Mouse (Mus musculus): Measurements from ENCODE around the gene Frmpd4.

Gene Frmpd4

DNA sequence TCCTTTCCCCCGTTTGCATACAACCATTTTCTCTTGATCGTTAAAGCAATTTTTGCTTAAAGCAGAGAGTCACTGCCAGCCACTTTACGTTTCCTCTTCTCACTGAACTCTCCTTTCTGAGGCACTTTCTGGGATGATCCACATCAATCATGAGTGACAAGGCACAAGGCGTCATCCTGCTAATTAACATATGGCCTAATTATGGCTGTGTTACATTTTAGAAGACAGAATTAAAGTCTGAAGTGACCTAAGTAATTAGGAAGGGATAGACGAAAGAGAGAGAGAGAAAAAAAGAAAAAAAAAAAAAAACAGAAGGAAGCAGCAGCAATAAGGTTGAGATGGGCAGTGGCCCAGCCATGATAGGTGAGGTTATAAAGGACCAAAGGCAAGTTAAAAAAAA lies at the start of gene Frmpd4:
TSS of gene Frmpd4 (minus strand) at position 101 of the 400 bp plus-strand sequence.
- DNase-seq, result no peak

DNA sequence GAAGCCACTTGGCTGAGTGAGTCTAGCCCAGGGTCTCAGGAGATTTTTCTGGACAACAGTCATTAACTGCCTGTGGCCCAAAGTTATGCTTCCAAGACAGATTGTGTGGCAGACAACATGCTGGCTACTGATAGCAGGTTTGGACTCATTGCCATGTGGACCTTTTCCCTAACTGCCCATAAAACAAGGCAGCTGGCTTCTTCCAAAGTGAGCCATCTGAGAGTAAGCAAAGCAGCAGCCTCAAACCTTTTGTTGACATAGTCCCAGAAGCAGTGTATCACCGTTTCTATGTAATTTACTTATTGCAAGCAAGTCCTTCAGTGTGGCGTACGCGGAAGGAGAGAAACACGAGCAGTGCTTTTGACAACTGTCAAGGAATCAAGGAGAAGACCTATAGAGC lies 18.2 kb upstream of the Frmpd4 start:
- no peak for DNase-seq

DNA sequence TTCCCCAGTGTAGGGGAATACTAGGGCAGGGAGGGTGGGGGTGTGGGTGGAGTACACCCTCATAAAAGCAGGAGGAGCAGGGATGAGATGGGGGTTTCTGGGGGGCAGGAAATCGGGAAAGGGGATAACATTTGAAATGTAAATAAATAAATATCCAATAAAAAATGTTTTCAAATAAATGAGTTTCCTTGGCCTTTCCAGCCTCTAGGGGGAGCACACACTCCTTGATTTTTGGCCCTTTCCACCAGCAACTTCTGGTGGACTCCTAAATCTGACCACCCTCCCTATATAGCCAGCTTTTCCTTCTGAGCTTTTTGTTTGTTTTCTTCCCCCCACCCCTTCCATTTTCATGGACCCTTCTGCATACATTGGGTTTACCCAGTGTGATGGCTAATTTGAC lies 7.3 kb upstream of the Frmpd4 start:
- no peak for DNase-seq

DNA sequence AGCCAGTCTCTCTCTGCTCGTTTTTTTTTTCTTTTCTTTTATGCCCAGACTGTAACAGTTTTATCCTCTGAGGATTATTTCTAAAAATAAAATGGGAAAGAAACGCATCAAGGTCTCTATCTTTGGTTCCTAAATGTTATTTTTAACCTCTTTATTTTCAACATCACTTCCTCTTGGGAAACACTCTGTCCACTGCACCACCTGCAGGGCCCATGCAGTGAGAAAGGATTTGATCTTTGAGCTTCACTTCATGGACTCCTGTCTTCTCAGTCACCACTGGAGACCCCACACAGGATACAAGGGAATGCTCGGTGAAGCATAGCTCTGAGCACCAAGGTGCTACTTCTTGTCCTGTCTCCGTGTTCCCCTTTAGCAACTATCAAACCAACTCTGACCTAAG lies 5.2 kb downstream of the Frmpd4 start:
- DNase-seq, result no peak

DNA sequence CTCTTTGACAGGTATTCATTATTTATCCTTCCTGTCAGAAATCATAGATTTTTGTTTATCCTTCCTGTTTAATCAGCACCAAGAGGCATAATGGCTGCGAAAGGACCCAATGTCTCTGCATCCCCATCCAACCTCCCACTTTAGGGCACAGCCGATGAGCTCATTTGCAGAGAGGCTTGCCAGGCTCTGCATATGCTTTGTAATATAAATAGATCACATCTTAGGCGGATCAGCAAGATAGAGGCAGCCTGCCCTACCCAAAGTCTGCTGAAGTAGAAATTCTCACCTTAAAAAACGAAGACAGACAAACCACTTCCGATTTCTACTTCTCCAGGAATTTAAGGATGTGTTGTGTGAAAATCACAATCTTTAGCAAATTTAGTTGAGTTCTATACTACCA lies 7.8 kb downstream of the Frmpd4 start:
- no peak for DNase-seq

DNA sequence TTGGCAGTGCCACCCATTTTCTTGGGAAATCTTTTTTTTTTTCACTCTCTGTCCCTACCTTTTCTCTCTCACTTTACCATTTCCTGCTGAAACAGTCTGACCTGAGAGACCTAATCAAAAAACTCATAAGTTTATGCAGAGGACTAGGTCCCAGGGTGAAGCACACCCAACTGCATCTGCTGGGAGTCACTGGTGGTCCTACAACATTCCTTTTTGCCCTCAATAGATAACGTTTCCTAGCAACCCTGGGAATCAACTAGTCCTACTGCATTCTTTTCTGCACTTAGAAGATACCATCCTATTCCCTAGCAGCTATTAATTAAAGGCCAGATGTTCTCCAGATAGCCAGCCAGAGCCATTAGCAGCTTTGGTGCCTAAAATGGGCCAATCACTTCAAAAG lies 71.8 kb downstream of the Frmpd4 start:
- DNase-seq, result no peak

DNA sequence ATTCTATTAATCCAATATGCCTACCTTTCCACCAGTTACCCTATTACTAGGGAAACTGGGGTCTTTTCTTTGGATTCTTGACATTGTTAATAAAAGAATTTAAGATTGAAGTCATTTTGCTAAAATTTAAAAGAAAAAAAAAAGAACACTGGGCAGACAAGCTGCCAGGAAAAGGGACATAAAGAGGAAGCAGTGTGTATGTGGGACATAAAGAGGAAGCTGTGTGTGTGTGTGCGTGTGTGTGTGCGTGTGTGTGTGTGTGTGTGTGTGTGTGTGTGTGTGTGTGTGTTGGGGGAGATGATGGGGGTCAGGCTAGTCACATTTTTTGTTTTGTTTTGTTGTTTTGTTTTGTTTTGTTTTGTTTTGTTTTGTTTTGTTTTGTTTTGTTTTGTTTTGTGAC lies 121.8 kb downstream of the Frmpd4 start:
- no peak for DNase-seq

DNA sequence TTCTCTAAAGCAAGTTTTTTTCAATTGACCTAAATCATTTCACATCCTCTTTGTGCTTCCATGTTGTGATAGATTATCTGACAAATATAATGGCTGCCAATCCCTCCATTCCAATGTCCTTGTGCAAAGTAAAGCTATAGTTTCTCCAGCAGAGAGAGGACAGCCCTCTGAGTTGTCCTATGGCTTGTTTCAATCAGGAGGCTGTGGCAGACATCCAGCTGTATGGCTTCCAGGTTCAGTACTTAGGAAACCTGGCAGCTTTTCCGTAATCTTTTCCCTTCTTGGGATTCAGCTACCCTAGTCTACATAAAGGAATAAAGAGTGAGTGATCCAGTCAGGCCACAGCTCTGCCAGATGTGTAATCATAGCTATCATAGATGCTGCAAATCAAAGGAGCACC lies 145.8 kb downstream of the Frmpd4 start:
- no peak for DNase-seq

DNA sequence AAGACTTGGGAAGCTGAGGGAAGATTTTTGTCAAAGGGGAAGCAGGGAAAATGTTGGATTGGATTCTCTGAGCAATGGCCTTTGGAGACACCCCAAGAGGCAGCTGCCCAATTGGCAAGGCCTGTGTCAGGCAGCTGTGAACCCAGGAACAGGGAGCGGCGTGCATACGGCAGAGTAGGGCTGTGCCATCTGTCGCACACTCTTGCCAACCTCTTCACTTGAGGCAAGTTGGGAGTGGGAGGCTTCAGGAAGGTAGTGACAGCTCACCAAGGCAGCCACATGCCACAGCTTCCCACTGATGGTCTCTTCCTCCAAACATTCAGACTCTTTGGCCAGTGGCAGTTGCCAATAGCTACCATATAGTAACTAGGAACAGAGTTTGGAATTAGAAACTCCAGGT lies 147.2 kb downstream of the Frmpd4 start:
- no peak for DNase-seq

DNA sequence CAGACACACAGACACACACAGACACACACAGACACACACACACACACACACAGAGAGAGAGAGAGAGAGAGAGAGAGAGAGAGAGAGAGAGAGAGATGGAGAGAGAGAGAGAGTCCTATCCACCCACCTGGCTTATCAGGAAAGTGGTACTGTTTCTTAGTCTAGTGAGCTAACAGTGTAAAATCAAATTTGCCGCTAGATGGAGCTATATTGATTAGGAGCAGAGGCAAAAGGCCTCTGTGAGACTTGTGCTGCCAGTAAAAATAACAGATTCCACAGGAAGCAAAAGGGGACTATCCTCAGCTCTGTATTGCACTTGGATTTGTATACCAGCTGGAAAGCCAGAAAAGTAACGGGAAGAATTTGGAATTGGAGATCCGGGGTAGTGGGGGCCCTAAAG lies 161.6 kb downstream of the Frmpd4 start:
- peak; percentile 52 for DNase-seq

DNA sequence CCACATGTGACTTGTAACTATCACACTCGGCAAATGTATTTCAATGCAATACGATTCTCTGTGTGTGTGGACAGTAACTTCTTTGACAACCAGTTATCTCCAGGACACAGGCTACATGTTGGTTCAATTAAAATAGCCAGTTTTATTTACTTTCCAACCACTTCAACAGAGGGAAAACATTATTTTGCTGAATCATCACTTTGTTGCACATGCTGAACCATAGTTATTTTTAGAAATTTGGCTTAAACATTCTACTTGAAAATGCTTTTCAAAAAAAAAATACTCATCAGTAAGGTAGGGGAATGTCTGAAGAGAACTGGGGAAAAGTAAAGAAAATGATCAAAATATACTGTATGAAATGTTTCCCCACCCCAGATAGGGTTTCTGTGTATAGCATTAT lies 173.5 kb downstream of the Frmpd4 start:
- DNase-seq, result no peak

DNA sequence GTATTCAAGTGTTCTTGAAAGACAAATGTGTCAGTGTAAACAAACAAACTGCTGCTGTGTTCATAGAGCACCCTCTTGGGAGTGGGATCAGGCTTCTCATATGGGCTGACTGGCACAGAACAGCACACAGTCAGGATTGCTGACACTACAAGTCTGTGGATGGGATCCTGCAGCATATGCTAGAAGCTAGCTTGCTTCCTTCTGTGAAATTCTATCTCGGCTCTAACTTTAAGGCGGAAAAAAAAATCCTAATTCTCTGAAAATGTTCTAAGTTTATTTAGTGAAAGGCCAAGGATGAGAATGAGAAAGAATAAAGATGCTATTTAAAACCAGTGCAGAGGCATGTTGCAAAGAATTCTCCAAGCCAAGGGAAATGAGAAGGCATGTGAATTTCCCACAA lies 226.6 kb downstream of the Frmpd4 start:
- DNase-seq, result no peak

DNA sequence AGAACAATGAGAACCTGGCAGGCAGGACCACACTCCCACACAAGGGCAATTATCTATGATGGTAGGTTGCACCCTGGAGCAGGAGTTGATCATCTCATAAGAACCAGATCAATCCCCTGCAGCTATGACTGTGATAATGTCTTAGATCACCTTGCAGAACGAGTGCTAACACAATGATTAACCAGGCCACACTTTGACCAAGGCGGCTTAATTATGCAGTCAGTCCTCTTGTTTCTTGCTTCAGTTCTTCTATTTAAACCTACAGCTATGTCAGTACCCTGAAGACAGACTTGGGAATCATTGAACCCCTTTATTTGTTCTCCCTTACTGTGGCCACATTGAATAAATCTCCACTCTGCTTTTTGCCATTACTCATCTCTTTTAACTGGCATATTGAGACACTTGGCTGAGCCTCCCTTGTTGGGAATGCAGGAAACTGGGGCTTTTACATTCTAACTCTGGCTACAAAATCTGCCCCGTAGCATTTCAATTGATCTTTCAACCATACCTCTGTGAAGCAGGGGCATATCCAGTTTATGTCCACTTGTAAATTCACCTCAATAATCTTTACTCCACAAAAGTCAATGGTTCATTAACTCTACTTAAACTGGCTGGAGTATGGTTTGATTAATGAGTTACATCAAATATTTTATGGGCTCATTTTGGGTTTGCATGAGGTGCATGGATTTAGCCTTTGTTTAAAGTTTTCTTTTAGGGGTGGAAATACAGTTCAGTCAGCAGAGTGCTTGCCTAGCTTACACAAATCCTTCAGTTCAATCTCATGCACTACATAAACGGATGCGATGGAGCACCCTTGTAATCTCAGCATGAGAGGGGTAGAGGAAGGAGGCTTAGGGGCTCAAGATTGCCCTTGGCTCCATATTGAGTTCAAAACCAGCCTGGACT lies 227.5 kb downstream of the Frmpd4 start:
- no peak for DNase-seq

DNA sequence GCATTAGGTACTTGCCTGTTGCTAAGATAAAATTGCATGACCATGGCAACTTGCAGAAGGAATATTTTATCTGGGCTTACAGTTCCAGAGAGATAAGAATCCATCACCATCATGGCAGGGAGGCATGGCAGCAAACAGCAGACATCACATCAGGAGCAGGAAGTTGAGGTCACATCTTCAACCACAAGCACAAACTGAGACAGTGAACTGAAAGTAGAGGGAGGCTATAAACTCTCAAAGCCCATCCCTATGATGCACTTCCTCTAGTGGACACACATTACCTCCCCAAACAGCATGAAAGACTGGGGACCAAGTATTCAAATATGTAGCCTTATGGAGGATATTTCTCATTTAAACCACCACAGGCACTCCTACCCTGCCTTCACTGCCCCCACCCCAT lies 238.8 kb downstream of the Frmpd4 start:
- DNase-seq, result no peak

DNA sequence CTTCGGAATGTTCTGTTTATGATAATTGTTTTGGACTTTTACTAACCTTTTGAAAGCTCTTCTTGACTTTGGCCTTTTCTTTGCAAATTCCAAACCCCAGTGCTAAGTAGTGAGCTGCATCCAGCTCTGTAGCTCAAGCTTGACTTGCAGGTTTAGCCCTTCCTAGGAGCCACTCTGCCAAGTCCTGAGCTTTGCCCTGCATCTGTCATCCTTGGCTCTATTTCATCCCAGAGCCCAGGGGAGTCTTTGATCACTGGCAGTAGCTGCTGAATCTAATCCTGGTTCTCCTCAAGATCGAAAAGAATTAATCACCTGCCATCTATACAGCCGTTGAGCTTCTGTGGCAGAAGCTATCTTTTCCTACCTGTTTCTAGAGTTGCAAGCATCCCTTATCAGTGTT lies 251.9 kb downstream of the Frmpd4 start:
- no peak for DNase-seq

DNA sequence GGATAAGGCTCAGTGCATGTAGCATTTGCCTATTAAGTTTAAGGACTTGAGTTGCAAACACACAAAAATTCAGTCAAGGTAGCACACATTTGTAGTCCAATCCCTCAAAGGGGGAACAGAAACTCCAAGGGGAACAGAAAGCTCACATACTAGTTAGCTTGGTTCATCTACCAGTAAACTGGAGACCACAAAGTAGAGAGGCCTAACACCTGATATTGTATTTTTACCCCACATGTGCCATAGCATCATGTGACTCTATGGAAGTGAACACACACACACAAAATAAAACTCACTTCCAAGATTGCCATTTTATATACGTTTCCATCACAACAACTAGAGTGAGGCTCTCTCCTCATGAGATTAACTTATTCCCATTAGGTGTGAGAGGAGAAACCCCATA lies 264.9 kb downstream of the Frmpd4 start:
- DNase-seq, result no peak

DNA sequence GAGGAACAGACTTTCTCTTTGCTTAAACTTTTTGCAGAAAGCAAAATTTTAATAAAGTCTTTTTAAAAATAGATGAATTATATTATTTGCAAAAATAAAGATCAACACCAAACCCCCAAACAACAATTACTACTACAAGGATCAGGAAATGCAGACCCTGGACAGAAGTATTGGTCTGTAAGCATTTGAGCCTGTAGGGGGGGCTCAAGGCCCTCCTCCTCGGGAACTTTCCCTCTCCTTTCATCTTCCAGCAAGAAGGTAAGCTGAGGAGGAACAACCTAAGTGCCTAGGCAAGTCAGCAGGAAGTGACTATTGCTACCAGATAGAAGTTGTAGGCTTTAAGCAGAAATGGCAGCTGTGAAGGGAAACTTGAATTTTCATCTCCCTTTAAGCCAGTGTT lies 266.9 kb downstream of the Frmpd4 start:
- no peak for DNase-seq

DNA sequence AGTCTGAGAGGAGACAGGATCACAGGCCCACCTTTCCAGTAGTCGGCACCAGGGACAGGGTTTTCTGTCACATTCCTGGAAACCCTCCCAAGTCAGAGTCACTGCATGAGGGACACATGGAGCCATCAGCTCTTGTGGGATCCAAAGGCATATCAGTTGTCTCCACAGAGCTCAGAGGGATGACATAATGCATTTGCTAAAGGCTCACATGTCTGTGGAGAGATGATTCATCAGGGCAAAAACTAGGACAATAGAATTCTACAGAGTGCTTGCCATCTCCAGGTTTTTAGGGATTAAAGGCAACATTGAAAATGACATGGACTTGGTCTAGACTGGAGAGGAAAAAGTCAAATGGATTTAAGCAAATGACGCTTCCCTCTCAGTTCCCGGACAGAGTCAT lies 284.5 kb downstream of the Frmpd4 start:
- no peak for DNase-seq

DNA sequence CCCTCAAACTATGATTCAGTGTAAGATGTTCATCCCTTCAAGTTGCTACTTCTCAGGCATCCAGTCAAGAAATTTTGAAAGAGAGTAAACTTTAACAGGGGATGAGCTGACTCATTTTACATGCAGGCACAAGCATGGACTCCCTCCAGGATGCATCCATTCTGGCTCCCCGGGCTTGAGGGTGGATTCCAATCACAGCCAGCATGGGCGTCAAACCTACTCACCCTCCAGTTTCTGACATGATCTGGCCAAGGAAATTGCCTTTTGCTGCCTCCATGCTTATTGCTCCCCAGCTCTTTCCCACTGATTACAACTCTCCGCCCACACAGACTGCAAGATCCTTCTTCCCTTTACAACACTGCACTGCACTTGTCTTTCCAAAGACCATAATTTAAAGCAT lies 370.0 kb downstream of the Frmpd4 start:
- DNase-seq, result no peak

DNA sequence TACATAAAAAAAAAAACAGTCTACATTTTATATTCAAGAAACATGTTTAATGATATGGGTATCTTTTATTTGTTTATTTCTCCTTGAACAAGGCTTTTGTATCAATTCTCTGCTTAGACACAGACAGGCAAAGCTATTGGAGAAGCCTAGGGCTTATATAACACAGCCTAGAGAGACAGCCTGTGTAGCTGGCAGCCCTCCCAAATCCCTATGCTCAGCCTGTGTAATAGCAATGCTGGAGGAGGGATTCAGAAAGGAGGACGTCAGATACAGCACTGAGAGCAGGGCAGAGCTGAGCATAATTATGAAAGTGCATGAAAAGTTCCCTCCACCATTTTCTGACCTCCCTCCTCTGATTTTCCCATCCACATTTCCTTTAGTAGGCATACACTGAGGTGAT lies 385.1 kb downstream of the Frmpd4 start:
- no peak for DNase-seq

DNA sequence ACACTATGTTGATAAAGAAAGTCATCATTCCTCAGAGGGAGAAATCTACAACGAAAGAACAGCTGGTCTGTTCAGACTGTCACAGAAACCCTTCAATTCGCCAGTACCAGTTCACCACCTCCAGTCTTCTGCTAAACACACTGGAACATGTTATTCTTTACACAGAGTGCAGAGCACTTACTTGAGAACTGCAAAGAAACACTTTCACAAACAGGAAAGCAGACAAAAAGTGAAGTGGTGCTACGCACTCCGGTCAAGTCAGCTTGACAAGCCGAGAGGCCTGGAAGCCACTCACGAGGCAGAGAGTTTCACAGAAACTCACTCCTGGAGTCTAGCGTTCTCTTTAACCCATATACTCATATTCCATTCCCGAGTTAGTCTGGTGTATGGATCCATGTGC lies 387.5 kb downstream of the Frmpd4 start:
- no peak for DNase-seq

DNA sequence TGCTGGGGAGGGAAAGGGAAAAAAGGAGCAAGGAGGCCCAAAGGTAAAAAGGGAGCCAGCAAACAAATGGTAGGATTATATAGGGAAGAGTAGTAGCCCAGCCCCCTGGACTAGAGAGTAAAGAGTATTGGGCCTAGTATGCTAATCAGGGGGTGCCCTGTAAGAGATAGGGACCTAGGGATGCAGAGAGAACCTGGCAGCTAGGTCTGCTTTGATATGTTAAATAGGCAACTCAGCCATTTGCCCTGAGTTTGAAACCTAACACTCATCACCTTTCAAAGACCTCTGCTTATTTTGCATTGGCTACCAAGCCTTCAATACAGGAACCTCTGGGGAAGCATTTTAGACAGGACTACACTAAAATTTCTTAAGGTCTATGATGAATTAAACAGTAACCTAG lies 414.0 kb downstream of the Frmpd4 start:
- DNase-seq, result no peak

DNA sequence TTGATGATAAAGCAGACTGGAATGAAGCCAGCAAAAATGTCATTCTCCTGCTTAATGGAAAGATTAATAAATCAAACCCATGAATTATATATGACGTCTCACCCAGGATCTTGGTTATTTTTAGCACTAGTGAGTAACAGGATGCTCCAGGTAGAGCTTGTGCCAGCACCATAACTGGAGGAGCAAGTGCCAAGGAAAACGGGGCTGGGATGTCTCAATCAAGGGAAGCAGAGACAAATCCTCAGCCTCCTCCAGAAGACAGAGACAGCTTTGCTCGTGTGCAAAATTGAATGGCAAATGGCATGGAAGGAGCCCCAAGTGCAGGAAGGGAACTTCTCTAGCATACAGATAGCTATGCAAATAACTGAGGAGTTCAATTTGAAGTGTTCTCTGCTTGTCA lies 418.2 kb downstream of the Frmpd4 start:
- DNase-seq, result no peak

DNA sequence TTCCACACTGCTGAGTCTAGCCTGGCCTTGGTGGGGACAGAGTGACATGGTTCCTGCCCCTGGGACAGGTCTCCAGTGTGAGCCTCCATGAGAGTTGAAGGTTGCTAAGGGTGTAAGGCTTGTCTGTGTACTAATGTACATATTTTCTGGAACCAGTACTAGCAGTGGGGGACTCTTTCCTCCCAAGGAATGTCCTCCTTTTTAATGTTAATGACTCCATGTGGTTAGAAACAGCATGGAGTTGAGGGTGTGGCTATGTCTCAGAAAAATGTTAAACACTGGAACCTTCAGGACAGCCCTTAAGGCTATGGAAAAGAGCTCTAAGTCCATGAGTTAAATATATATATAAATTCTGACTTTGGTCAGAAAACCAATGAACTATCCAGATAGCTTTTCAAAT lies 436.0 kb downstream of the Frmpd4 start:
- no peak for DNase-seq

DNA sequence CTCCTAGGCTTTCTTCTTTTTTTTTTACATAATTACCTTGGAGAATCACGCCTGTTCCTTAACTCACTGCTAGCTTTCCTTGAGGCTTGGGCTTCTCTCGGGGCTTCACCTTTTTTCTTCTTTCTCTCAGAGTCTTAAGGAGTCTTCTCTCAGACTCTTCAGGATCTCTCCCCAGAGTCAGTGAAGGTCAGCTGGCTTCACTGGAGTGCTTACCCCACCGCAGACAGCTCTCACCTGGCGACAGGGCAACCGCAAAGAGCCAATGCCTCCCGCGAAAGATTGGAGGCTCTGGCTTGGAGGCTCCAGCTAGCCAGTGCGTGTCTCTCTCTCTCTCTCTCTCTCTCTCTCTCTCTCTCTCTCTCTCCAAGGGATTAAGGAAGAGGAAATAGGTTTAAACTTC lies 453.0 kb downstream of the Frmpd4 start:
- peak; percentile 4 for DNase-seq
